9 mouse cellular contexts compared by ENCODE assay signal in the genomic region with DNA sequence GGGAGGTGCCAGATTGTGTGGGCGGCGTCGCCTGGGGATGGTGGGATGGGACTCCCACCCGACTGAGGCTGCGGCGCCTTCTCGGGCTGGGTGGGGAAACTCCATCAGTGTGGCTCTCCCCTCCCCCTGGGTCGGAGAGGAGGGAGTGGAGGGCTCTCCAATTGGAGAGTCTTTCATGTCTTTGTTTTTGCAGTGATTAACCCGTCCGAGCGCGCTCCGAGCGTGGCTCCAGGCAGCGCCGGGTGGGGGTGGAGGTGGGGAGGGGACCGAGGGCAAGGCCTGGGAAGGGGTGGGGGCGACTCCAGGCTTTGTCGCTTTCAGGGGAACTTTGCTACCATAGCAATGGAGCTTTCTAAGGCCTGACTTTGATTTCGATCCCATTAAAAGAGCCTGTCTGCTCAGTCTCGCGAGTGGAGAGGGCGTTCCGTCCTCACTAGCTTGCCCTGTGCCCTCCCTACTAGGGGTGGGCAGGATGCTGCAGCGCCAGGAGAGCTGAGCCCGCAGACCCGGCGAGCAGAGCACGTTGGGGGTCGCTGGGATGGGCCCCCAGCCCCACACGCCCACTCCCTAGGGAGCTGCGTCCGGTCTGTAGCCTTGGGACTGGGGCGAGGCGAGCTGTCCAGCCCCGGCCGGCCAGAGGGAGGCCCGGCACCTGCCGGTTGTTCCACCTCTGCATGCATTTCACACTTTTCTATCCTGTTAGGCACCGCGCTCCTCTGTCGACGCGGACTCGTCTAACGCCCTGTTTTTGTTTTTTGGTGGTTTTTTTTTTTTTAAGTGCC. TPM values are rescaled to one million over a fixed set of nuclear protein-coding genes. Genes with fewer than 3 reads are reported as not detected.
DNase-seq lines count a peak whose midpoint lies in the region; ATAC-seq lines count a peak whose summit lies in the region.
"Had no signal": no experiment of that assay in that cellular context is flagged by ENCODE, and none has a peak within 500 bp of the region (broad histone marks: within the 10 kb centered on the region; RNA-seq: fewer than 3 reads in every experiment).

No protein-coding gene starts in this region.

- peak overlapping the region; percentile 94 for H3K4me2 ChIP-seq in embryonic facial prominence, embryonic 14.5 days (ENCODE audit: low read depth, low read length)
- peak overlapping the region; percentile 77 for H3K4me2 ChIP-seq in intestine, embryonic 15.5 days (replicated peaks)

- DNase-seq in left cerebral cortex, postnatal 14 days (ENCODE audit: low spot score in 2 of 2) = peak; percentile 12 to 38
- DNase-seq in left cerebral cortex, adult 11 months (ENCODE audit: low spot score) = no peak
- peak; percentile 71 for DNase-seq in embryonic facial prominence, embryonic 14.5 days (ENCODE audit: low spot score)
- peak; percentile 76 for DNase-seq in neural tube, embryonic 10.5 days (ENCODE audit: extremely low spot score, low spot score)
- no peak for DNase-seq in gastrocnemius, postnatal 10 days
- DNase-seq in urinary bladder, adult 2 months (ENCODE audit: low spot score) = no peak
- DNase-seq in thymus, postnatal 0 days (ENCODE audit: low spot score) = no peak

- peak overlapping the region; percentile 55 for H3K9ac ChIP-seq in embryonic facial prominence, embryonic 14.5 days (ENCODE audit: low read depth, low read length)
- peak overlapping the region; percentile 46 for H3K9ac ChIP-seq in intestine, embryonic 15.5 days

- H3K4me3 ChIP-seq in embryonic facial prominence, embryonic 14.5 days (ENCODE audit: low read depth, low read length) = peak overlapping the region; percentile 48
- H3K4me3 ChIP-seq in intestine, embryonic 15.5 days (replicated peaks) = peak overlapping the region; percentile 36

- peaks cover 48% of the 10 kb centered on the region for H3K27me3 ChIP-seq in embryonic facial prominence, embryonic 14.5 days (replicated peaks; ENCODE audit: control insufficient read depth, insufficient read depth, low read length)
- peaks cover 72% of the 10 kb centered on the region for H3K27me3 ChIP-seq in intestine, embryonic 15.5 days (replicated peaks)

- H3K36me3 ChIP-seq in embryonic facial prominence, embryonic 14.5 days (ENCODE audit: control insufficient read depth, insufficient read depth, low read length) = no peaks in the 10 kb centered on the region
- H3K36me3 ChIP-seq in intestine, embryonic 15.5 days = no peaks in the 10 kb centered on the region

- peaks cover 19% of the 10 kb centered on the region for H3K4me1 ChIP-seq in embryonic facial prominence, embryonic 14.5 days (ENCODE audit: control insufficient read depth, insufficient read depth, low read length)
- peaks cover 17% of the 10 kb centered on the region for H3K4me1 ChIP-seq in intestine, embryonic 15.5 days (replicated peaks)

- H3K9me3 ChIP-seq in embryonic facial prominence, embryonic 14.5 days (ENCODE audit: control insufficient read depth, low read length) = no peaks in the 10 kb centered on the region
- H3K9me3 ChIP-seq in intestine, embryonic 15.5 days = no peaks in the 10 kb centered on the region

- intact Hi-C loops in left cerebral cortex, postnatal 14 days (cut with DNase I) = no loop called here

- ATAC-seq in embryonic facial prominence, embryonic 14.5 days (ENCODE audit: low read depth) = peak; percentile 77
- ATAC-seq in intestine, embryonic 15.5 days = peak; percentile 67

- WGBS in embryonic facial prominence, embryonic 14.5 days = 1% methylated on average over 32 of the region's 46 CpGs
- WGBS in intestine, embryonic 15.5 days = under 1% methylated on average over 45 of the region's 46 CpGs

- H3K27ac ChIP-seq in embryonic facial prominence, embryonic 14.5 days (replicated peaks; ENCODE audit: low read depth, low read length) = peak overlapping the region; percentile 44; the same call in 1 of the 2 replicates
- H3K27ac ChIP-seq in intestine, embryonic 15.5 days = no peak overlapping the region

RNA-seq across cellular contexts. Expression of a gene that starts 30.6 kb away (rescaled TPM):
- not detected for total RNA-seq in left cerebral cortex, postnatal 14 days (2021)
- 1.7 and 2.2 TPM in 2 replicates for polyA plus RNA-seq in embryonic facial prominence, embryonic 14.5 days (2014; fragmentation: Nextera tagmentation; extraction: Ambion mirVana)
- polyA plus RNA-seq in intestine, embryonic 15.5 days (2015; fragmentation: Nextera tagmentation; extraction: Ambion mirVana) = not detected in 2 replicates
- total RNA-seq in gastrocnemius, postnatal 10 days (2021) = not detected
- not detected in 2 replicates for polyA plus RNA-seq in urinary bladder, adult 2 months (2012; rRNA removed)
- 0.12 TPM in 1 of 2 replicates, not detected in the other for polyA plus RNA-seq in thymus, postnatal 0 days (2015; fragmentation: Nextera tagmentation; extraction: Ambion mirVana)
- polyA plus RNA-seq: liver, embryonic 16.5 days had no signal

RNA-seq across cellular contexts. Expression of a gene that starts 42.6 kb away (rescaled TPM):
- total RNA-seq in left cerebral cortex, postnatal 14 days (2021) = 1 to 10 TPM; 1.5 to 1.8 TPM
- 0.93 and 0.98 TPM in 2 replicates for polyA plus RNA-seq in embryonic facial prominence, embryonic 14.5 days (2014; fragmentation: Nextera tagmentation; extraction: Ambion mirVana)
- 4.1 and 4.5 TPM in 2 replicates for polyA plus RNA-seq in intestine, embryonic 15.5 days (2015; fragmentation: Nextera tagmentation; extraction: Ambion mirVana)
- 1 to 10 TPM in 1 of 2 experiments, under 1 TPM in 1; 0.45 to 1.2 TPM for total RNA-seq in gastrocnemius, postnatal 10 days (2021)
- polyA plus RNA-seq in urinary bladder, adult 2 months (2012; rRNA removed) = 1.9 and 3.4 TPM in 2 replicates
- polyA plus RNA-seq in thymus, postnatal 0 days (2015; fragmentation: Nextera tagmentation; extraction: Ambion mirVana) = 4.8 and 5.4 TPM in 2 replicates

Comparison
In these comparisons a context has a peak if more than half of its experiments do, and no peak if none do; other contexts are left out.
1. DNase-seq: peak in left cerebral cortex, postnatal 14 days (2 of 2), embryonic facial prominence, embryonic 14.5 days (single experiment) and neural tube, embryonic 10.5 days (single experiment); none in left cerebral cortex, adult 11 months (single experiment), gastrocnemius, postnatal 10 days (single experiment), urinary bladder, adult 2 months (single experiment) and thymus, postnatal 0 days (single experiment).